Mouse (Mus musculus): Measurements from ENCODE around the gene Pakap. TPM values are rescaled to one million over a fixed set of nuclear protein-coding genes. Genes with fewer than 3 reads are reported as not detected.
A peak's percentile ranks its signal among the peaks of the same experiment; 100 is the strongest.

Gene Pakap
- polyA plus RNA-seq, 1 experiment from 2014 or later = 25.7 TPM

- H3K9me3 ChIP-seq (replicated peaks; ENCODE audit: control insufficient read depth, low read length) = no peaks in the 10 kb centered on the region
- peak overlapping the region; percentile 74 for H3K27ac ChIP-seq (ENCODE audit: low read length)
- H3K4me3 ChIP-seq (replicated peaks; ENCODE audit: low read length) = 0 out of 2 replicates have a peak overlapping the region, but pooled peaks have one; percentile 7
- H3K4me1 ChIP-seq (ENCODE audit: control insufficient read depth, insufficient read depth, low read length) = peaks cover 12% of the 10 kb centered on the region
- peak overlapping the region; percentile 38 for H3K4me2 ChIP-seq (ENCODE audit: low read depth, low read length)
- peak; percentile 74; the same call in 1 of the 2 replicates for ATAC-seq (ENCODE audit: insufficient read depth, low FRiP score)
- 2% methylated on average over 6 of the region's 6 CpGs for WGBS
- peak overlapping the region; percentile 44; the same call in 1 of the 2 replicates for H3K9ac ChIP-seq (ENCODE audit: low read length)
- no peaks in the 10 kb centered on the region for H3K36me3 ChIP-seq (ENCODE audit: control insufficient read depth, insufficient read depth, low read length)
- no peaks in the 10 kb centered on the region for H3K27me3 ChIP-seq (ENCODE audit: control insufficient read depth, insufficient read depth, low read length)
Measured at GRCm38 (mm10) chr4:57543692-57544256, 24.2 kb upstream of the Pakap start.

- Histone ChIP-seq H3K4me1 (ENCODE audit: control insufficient read depth, insufficient read depth, low read length) (peaks cover 16% of the 10 kb centered on the region), H3K27me3 (ENCODE audit: control insufficient read depth, insufficient read depth, low read length) (no peaks in the 10 kb centered on the region), H3K4me3 (replicated peaks; ENCODE audit: low read length) (no peak overlapping the region), H3K9me3 (replicated peaks; ENCODE audit: control insufficient read depth, low read length) (no peaks in the 10 kb centered on the region), H3K27ac (ENCODE audit: low read length) (no peak overlapping the region), H3K36me3 (ENCODE audit: control insufficient read depth, insufficient read depth, low read length) (no peaks in the 10 kb centered on the region), H3K9ac (ENCODE audit: low read length) (no peak overlapping the region), H3K4me2 (ENCODE audit: low read depth, low read length) (no peak overlapping the region)
- 69% methylated on average over 7 of the region's 7 CpGs for WGBS
- no peak for ATAC-seq (ENCODE audit: insufficient read depth, low FRiP score)
Measured at GRCm38 (mm10) chr4:57547785-57548184, 20.2 kb upstream of the Pakap start.

GRCm38 (mm10) chr4:57550216-57550615 is 17.8 kb upstream of the Pakap start:
- Histone ChIP-seq H3K9me3 (replicated peaks; ENCODE audit: control insufficient read depth, low read length) (no peaks in the 10 kb centered on the region), H3K27me3 (ENCODE audit: control insufficient read depth, insufficient read depth, low read length) (no peaks in the 10 kb centered on the region), H3K4me2 (ENCODE audit: low read depth, low read length) (no peak overlapping the region), H3K4me3 (replicated peaks; ENCODE audit: low read length) (no peak overlapping the region), H3K27ac (ENCODE audit: low read length) (no peak overlapping the region), H3K9ac (ENCODE audit: low read length) (no peak overlapping the region), H3K36me3 (ENCODE audit: control insufficient read depth, insufficient read depth, low read length) (no peaks in the 10 kb centered on the region), H3K4me1 (ENCODE audit: control insufficient read depth, insufficient read depth, low read length) (peaks cover 9% of the 10 kb centered on the region)
- WGBS = 19% methylated on average over 1 of the region's 1 CpGs
- no peak for ATAC-seq (ENCODE audit: insufficient read depth, low FRiP score)

- WGBS = 70% methylated on average over 2 of the region's 2 CpGs
- Histone ChIP-seq H3K27me3 (ENCODE audit: control insufficient read depth, insufficient read depth, low read length) (no peaks in the 10 kb centered on the region), H3K4me1 (ENCODE audit: control insufficient read depth, insufficient read depth, low read length) (peaks cover 7% of the 10 kb centered on the region; the same call in 1 of the 2 replicates), H3K4me2 (ENCODE audit: low read depth, low read length) (no peak overlapping the region), H3K27ac (ENCODE audit: low read length) (no peak overlapping the region), H3K9ac (ENCODE audit: low read length) (no peak overlapping the region), H3K36me3 (ENCODE audit: control insufficient read depth, insufficient read depth, low read length) (no peaks in the 10 kb centered on the region), H3K9me3 (replicated peaks; ENCODE audit: control insufficient read depth, low read length) (no peaks in the 10 kb centered on the region), H3K4me3 (replicated peaks; ENCODE audit: low read length) (no peak overlapping the region)
- no peak for ATAC-seq (ENCODE audit: insufficient read depth, low FRiP score)
Measured at GRCm38 (mm10) chr4:57557102-57557501, 10.9 kb upstream of the Pakap start.

GRCm38 (mm10) chr4:57559438-57559837 is 8.5 kb upstream of the Pakap start:
- no peak overlapping the region for H3K9ac ChIP-seq (ENCODE audit: low read length)
- H3K27ac ChIP-seq (ENCODE audit: low read length) = no peak overlapping the region
- no peak overlapping the region for H3K4me3 ChIP-seq (replicated peaks; ENCODE audit: low read length)
- H3K4me1 ChIP-seq (ENCODE audit: control insufficient read depth, insufficient read depth, low read length) = peaks cover 7% of the 10 kb centered on the region; the same call in 1 of the 2 replicates
- no peaks in the 10 kb centered on the region for H3K9me3 ChIP-seq (replicated peaks; ENCODE audit: control insufficient read depth, low read length)
- no peak overlapping the region for H3K4me2 ChIP-seq (ENCODE audit: low read depth, low read length)
- no peak for ATAC-seq (ENCODE audit: insufficient read depth, low FRiP score)
- WGBS = 57% methylated on average over 1 of the region's 1 CpGs
- H3K27me3 ChIP-seq (ENCODE audit: control insufficient read depth, insufficient read depth, low read length) = no peaks in the 10 kb centered on the region
- H3K36me3 ChIP-seq (ENCODE audit: control insufficient read depth, insufficient read depth, low read length) = no peaks in the 10 kb centered on the region

- Histone ChIP-seq H3K4me3 (replicated peaks; ENCODE audit: low read length) (no peak overlapping the region), H3K36me3 (ENCODE audit: control insufficient read depth, insufficient read depth, low read length) (no peaks in the 10 kb centered on the region), H3K27me3 (ENCODE audit: control insufficient read depth, insufficient read depth, low read length) (no peaks in the 10 kb centered on the region), H3K9me3 (replicated peaks; ENCODE audit: control insufficient read depth, low read length) (no peaks in the 10 kb centered on the region), H3K4me1 (ENCODE audit: control insufficient read depth, insufficient read depth, low read length) (peaks cover 4% of the 10 kb centered on the region; the same call in 1 of the 2 replicates), H3K27ac (ENCODE audit: low read length) (peak overlapping the region; percentile 90), H3K9ac (ENCODE audit: low read length) (no peak overlapping the region), H3K4me2 (ENCODE audit: low read depth, low read length) (no peak overlapping the region)
- ATAC-seq (ENCODE audit: insufficient read depth, low FRiP score) = peak; percentile 81
- WGBS = 36% methylated on average over 3 of the region's 3 CpGs
Measured at GRCm38 (mm10) chr4:57560010-57560409, 8.0 kb upstream of the Pakap start.

GRCm38 (mm10) chr4:57561055-57561454 is 6.9 kb upstream of the Pakap start:
- H3K4me3 ChIP-seq (replicated peaks; ENCODE audit: low read length) = no peak overlapping the region
- H3K36me3 ChIP-seq (ENCODE audit: control insufficient read depth, insufficient read depth, low read length) = no peaks in the 10 kb centered on the region
- no peaks in the 10 kb centered on the region for H3K9me3 ChIP-seq (replicated peaks; ENCODE audit: control insufficient read depth, low read length)
- H3K4me2 ChIP-seq (ENCODE audit: low read depth, low read length) = no peak overlapping the region
- H3K27ac ChIP-seq (ENCODE audit: low read length) = peak overlapping the region; percentile 90
- H3K9ac ChIP-seq (ENCODE audit: low read length) = no peak overlapping the region
- ATAC-seq (ENCODE audit: insufficient read depth, low FRiP score) = peak; percentile 57; the same call in 1 of the 2 replicates
- no peaks in the 10 kb centered on the region for H3K27me3 ChIP-seq (ENCODE audit: control insufficient read depth, insufficient read depth, low read length)
- H3K4me1 ChIP-seq (ENCODE audit: control insufficient read depth, insufficient read depth, low read length) = peaks cover 3% of the 10 kb centered on the region; the same call in 1 of the 2 replicates
- 50% methylated on average over 6 of the region's 6 CpGs for WGBS

- 73% methylated on average over 1 of the region's 1 CpGs for WGBS
- H3K4me3 ChIP-seq (replicated peaks; ENCODE audit: low read length) = no peak overlapping the region
- H3K27ac ChIP-seq (ENCODE audit: low read length) = no peak overlapping the region
- no peak for ATAC-seq (ENCODE audit: insufficient read depth, low FRiP score)
- no peaks in the 10 kb centered on the region for H3K27me3 ChIP-seq (ENCODE audit: control insufficient read depth, insufficient read depth, low read length)
- H3K36me3 ChIP-seq (ENCODE audit: control insufficient read depth, insufficient read depth, low read length) = no peaks in the 10 kb centered on the region
- H3K4me2 ChIP-seq (ENCODE audit: low read depth, low read length) = no peak overlapping the region
- H3K9ac ChIP-seq (ENCODE audit: low read length) = no peak overlapping the region
- H3K9me3 ChIP-seq (replicated peaks; ENCODE audit: control insufficient read depth, low read length) = no peaks in the 10 kb centered on the region
- H3K4me1 ChIP-seq (ENCODE audit: control insufficient read depth, insufficient read depth, low read length) = peaks cover 3% of the 10 kb centered on the region; the same call in 1 of the 2 replicates
Measured at GRCm38 (mm10) chr4:57565283-57565682, 2.7 kb upstream of the Pakap start.

- no peaks in the 10 kb centered on the region for H3K36me3 ChIP-seq (ENCODE audit: control insufficient read depth, insufficient read depth, low read length)
- no peak for ATAC-seq (ENCODE audit: insufficient read depth, low FRiP score)
- H3K9ac ChIP-seq (ENCODE audit: low read length) = no peak overlapping the region
- H3K27ac ChIP-seq (ENCODE audit: low read length) = no peak overlapping the region
- WGBS = 66% methylated on average over 2 of the region's 2 CpGs
- H3K27me3 ChIP-seq (ENCODE audit: control insufficient read depth, insufficient read depth, low read length) = no peaks in the 10 kb centered on the region
- peaks cover 3% of the 10 kb centered on the region; the same call in 1 of the 2 replicates for H3K4me1 ChIP-seq (ENCODE audit: control insufficient read depth, insufficient read depth, low read length)
- H3K9me3 ChIP-seq (replicated peaks; ENCODE audit: control insufficient read depth, low read length) = no peaks in the 10 kb centered on the region
- H3K4me3 ChIP-seq (replicated peaks; ENCODE audit: low read length) = no peak overlapping the region
- H3K4me2 ChIP-seq (ENCODE audit: low read depth, low read length) = no peak overlapping the region
Measured at GRCm38 (mm10) chr4:57565811-57566210, 2.2 kb upstream of the Pakap start.

Data from stomach, embryonic 16.5 days (tissue).